Mouse (Mus musculus) neural tube, embryonic 12.5 days (tissue): ENCODE results near the gene Endod1. TPM values are rescaled to one million over a fixed set of nuclear protein-coding genes. Genes with fewer than 3 reads are reported as not detected.

Source experiments
- ATAC-seq: fragments of 200-750 bp; cut with Nextera tagmentation; 2 replicates; pipeline ENCODE4 v1.8.0; 2017; ENCODE audit warnings: low read depth, mild to moderate bottlenecking, moderate TSS enrichment, moderate library complexity; ENCODE audit not compliant: low FRiP score
- H3K27ac ChIP-seq: fragments of 300-500 bp; sonication (generic); 2 replicates; pipeline ENCODE4 v1.5.1; 2016
- H3K27me3 ChIP-seq: fragments of 300-500 bp; sonication (generic); replicated peaks from 2 replicates; pipeline ENCODE4 v1.6.1; 2016; ENCODE audit warnings: mild to moderate bottlenecking
- H3K36me3 ChIP-seq: fragments of 300-500 bp; sonication (generic); 2 replicates; pipeline ENCODE4 v1.6.1; 2016; ENCODE audit warnings: mild to moderate bottlenecking
- H3K4me1 ChIP-seq: fragments of 300-500 bp; sonication (generic); 2 replicates; pipeline ENCODE4 v1.6.1; 2016
- H3K4me2 ChIP-seq: fragments of 300-500 bp; sonication (generic); replicated peaks from 2 replicates; pipeline ENCODE4 v1.6.1; 2016; ENCODE audit warnings: mild to moderate bottlenecking
- H3K4me3 ChIP-seq: fragments of 300-500 bp; sonication (generic); 2 replicates; pipeline ENCODE4 v1.5.1; 2016
- H3K9ac ChIP-seq: fragments of 300-500 bp; sonication (generic); 2 replicates; pipeline ENCODE4 v1.6.1; 2016; ENCODE audit warnings: mild to moderate bottlenecking
- H3K9me3 ChIP-seq: fragments of 300-500 bp; sonication (generic); 2 replicates; pipeline ENCODE4 v1.6.1; 2016; ENCODE audit warnings: mild to moderate bottlenecking
- WGBS: fragments of 180-500 bp; shearing (Covaris S2); methylation state at CpG from one replicate; pipeline ENCODE4 v1.1.7; 2016; 5-methylcytosine and 5-hydroxymethylcytosine counted together
- polyA plus RNA-seq: library from polyadenylated mRNA; unstranded; fragments of >200 nt; fragmentation: Nextera tagmentation; extraction: Ambion mirVana; gene quantifications from 2 replicates; pipeline ENCODE4 v1.2.1, GENCODE M21; 2016

Gene Endod1
- polyA plus RNA-seq, 1 experiment from 2014 or later = 11.7 TPM

DNA sequence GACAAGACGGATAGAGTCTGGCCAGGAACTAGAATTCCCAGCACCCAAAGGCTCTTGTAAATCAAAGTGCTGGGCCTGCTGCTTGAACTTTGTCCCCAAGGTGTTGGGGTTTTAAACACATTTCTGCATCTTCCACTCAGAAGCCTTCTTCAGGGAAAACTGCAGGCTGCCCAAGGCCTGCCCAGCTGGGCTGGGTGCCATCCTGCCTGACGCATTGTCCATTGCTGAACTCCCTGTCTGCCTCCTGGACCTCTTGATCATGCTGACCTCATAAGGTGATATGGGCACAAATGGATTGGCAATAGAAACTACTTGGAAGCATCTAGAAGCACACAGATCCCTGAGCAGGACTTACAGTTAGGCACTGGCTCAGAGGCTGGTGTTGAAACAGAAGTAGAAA lies 3.2 kb downstream of the Endod1 start:
- ATAC-seq = no peak
- Histone ChIP-seq H3K4me3 (no peak overlapping the region), H3K27me3 (no peaks in the 10 kb centered on the region; the same call in 1 of the 2 replicates), H3K36me3 (no peaks in the 10 kb centered on the region), H3K9ac (no peak overlapping the region), H3K4me2 (no peak overlapping the region), H3K4me1 (peaks cover 5% of the 10 kb centered on the region; the same call in 1 of the 2 replicates), H3K27ac (no peak overlapping the region), H3K9me3 (no peaks in the 10 kb centered on the region)
- WGBS = 91% methylated on average over 2 of the region's 2 CpGs

DNA sequence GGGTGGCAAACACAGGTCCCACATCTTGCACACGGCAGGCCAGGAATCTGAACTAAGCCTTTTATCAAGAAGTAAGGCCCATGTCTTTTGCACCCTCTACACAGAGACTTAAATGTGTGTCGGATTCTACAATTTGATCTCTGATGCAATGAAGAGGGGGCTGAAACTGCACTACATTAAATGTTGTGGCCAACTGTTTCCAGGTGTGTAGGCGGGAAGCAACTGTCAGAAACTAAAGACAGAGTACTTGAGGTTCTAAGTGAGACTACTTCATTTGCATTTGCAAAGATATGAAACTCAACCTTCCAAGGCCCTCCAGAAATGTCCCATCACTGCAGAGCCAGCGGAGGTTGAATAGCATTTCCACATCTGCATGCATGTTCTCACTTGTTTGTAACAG lies 5.2 kb downstream of the Endod1 start:
- no peaks in the 10 kb centered on the region; the same call in 1 of the 2 replicates for H3K27me3 ChIP-seq
- H3K4me2 ChIP-seq = no peak overlapping the region
- ATAC-seq = no peak
- peaks cover 5% of the 10 kb centered on the region; the same call in 1 of the 2 replicates for H3K4me1 ChIP-seq
- H3K9me3 ChIP-seq = no peaks in the 10 kb centered on the region
- no peak overlapping the region for H3K27ac ChIP-seq
- H3K4me3 ChIP-seq = no peak overlapping the region
- no peak overlapping the region for H3K9ac ChIP-seq
- WGBS = 91% methylated on average over 4 of the region's 4 CpGs
- H3K36me3 ChIP-seq = no peaks in the 10 kb centered on the region

DNA sequence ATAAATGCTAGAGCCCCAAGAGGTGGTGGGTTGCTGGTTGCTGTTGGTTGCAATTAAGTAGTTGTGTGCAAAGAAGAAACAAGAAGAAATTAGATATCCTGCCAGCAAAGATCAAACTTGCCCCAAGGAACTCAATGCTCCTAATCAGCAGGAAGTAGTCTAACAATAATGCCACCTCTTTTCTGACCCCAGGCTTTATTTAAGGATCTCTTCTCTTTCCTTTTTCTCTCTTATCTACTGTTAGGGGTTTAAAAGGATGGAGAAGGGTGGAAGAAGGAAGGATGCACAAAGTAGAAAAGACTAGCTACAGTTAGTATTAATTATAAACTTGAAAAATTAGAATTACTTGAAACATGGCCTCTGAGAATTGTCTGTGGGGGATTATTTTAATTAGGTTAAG lies 8.9 kb downstream of the Endod1 start:
- Histone ChIP-seq H3K4me2 (no peak overlapping the region), H3K4me3 (no peak overlapping the region), H3K9ac (no peak overlapping the region), H3K36me3 (no peaks in the 10 kb centered on the region), H3K9me3 (no peaks in the 10 kb centered on the region), H3K27me3 (no peaks in the 10 kb centered on the region), H3K27ac (no peak overlapping the region), H3K4me1 (no peaks in the 10 kb centered on the region)
- no peak for ATAC-seq

DNA sequence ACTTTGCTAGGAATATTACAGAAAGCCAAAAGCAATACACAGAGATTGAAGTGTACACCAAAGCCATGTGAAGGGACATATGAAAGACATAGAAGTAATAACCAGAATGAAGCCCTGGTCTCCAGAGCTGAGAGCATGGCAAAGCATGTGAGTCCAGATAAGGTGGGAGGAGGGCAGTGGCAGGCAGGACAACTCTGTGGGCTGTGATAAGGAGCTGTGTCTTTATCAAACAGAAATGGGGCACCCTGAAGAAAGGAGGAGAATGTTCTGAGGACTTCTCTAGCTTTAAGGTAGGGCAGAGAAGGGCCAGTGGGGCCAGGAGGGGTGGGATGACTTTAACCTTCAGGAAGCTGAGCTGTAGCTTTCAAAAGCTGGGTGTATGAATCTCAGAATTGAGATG lies 12.0 kb downstream of the Endod1 start:
- H3K27me3 ChIP-seq = no peaks in the 10 kb centered on the region
- no peak overlapping the region for H3K9ac ChIP-seq
- no peak overlapping the region for H3K4me3 ChIP-seq
- no peak overlapping the region for H3K4me2 ChIP-seq
- H3K36me3 ChIP-seq = no peaks in the 10 kb centered on the region
- no peaks in the 10 kb centered on the region for H3K4me1 ChIP-seq
- H3K27ac ChIP-seq = no peak overlapping the region
- H3K9me3 ChIP-seq = no peaks in the 10 kb centered on the region
- ATAC-seq = no peak

DNA sequence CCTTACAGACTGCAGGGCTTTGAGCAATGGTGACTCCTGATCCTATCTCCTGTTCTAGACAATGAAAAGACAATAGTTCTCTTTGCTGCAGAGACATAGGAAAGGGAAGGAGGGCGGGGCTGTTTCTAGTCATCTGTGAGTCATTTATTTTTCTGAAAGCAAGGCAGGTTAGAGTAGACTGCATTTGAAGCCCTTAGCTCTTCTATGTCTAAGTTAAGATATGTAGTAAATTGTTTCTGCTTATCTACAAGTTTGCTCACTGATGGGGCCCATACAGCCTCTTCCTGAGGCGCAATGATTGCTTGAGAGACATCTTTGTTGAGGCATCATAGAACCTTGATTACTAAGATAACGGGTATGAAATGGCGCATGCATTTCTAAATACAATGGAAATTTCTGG lies 13.5 kb downstream of the Endod1 start:
- no peak overlapping the region for H3K27ac ChIP-seq
- no peaks in the 10 kb centered on the region for H3K9me3 ChIP-seq
- H3K4me3 ChIP-seq = no peak overlapping the region
- H3K9ac ChIP-seq = no peak overlapping the region
- no peaks in the 10 kb centered on the region for H3K4me1 ChIP-seq
- H3K4me2 ChIP-seq = no peak overlapping the region
- ATAC-seq = no peak
- 91% methylated on average over 4 of the region's 4 CpGs for WGBS
- no peaks in the 10 kb centered on the region for H3K36me3 ChIP-seq
- no peaks in the 10 kb centered on the region for H3K27me3 ChIP-seq

DNA sequence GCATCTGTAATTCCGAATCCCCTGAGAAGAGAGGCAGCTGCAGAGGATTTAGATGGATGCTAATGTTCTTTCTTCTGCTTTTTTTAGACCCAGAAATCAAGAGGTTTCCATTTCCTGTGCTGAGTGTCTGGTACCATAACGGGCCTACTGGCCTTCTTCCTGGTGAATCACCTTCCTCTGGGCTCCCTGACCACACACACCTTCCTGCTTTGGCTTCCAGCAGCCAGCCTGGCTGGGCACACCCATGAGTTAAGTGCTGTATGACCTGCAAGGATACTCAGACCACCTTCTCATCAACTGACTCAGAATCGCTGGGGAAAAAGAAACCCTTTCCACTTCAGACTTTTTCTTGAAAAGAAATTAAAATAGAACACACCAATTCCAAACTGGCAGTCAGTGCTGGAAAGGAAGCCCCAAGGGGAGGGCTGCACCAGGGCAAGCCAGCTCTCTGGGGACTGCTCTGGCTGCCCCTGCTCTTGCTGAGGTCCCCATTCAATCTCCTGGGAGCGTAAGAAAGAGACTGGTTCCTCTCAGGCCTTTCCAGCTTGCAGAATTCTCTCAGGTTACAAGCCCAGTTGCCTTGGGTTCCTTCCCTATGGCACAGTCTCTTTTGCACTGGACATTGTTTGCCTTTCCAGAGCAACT lies 15.7 kb downstream of the Endod1 start:
- Histone ChIP-seq H3K36me3 (no peaks in the 10 kb centered on the region), H3K4me3 (no peak overlapping the region), H3K9ac (no peak overlapping the region), H3K4me1 (no peaks in the 10 kb centered on the region), H3K4me2 (no peak overlapping the region), H3K27ac (no peak overlapping the region), H3K9me3 (no peaks in the 10 kb centered on the region), H3K27me3 (no peaks in the 10 kb centered on the region)
- ATAC-seq = no peak
- WGBS = 63% methylated on average over 4 of the region's 4 CpGs

DNA sequence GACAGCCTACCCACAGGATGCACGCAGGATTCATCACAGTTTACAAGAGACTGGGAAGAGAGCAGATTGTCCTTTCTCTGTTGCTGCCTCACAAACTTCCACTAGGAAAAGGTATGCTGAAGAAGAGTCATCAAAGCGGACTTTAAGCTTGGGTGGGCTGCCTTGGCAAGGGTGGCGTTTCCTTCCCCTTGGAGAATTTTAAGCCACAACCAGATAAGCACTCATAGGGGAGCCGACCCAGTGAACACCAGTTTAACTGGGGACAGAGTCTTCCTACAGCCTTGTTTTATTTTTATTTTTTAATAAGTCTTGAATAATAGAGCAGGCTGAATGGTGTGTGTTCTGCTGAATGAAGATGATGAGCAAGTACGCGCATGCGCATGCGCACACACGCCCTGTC lies 16.6 kb downstream of the Endod1 start:
- Histone ChIP-seq H3K9me3 (no peaks in the 10 kb centered on the region), H3K9ac (no peak overlapping the region), H3K4me2 (no peak overlapping the region), H3K27ac (no peak overlapping the region), H3K27me3 (no peaks in the 10 kb centered on the region), H3K4me3 (no peak overlapping the region), H3K4me1 (no peaks in the 10 kb centered on the region), H3K36me3 (no peaks in the 10 kb centered on the region)
- ATAC-seq = no peak
- WGBS = 95% methylated on average over 9 of the region's 9 CpGs

DNA sequence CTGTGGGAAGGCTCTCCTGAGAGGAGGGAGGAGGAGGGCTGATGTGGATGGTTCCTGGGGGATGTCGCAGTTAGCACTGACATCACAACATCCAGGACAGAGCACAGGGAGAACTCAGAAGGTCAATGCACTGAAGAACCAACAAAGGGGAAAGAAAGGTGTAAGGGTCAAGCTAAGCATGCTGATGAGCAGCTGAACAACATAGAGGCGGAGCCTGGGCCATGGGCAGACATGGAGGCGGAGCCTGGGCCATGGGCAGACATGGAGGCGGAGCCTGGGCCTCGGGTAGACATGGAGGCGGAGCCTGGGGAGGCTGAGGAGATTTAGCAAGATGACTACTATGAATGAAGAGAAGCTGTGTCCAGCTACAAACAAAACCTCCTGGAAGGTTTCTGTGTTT lies 17.8 kb downstream of the Endod1 start:
- no peak overlapping the region for H3K27ac ChIP-seq
- no peak for ATAC-seq
- H3K9ac ChIP-seq = no peak overlapping the region
- H3K36me3 ChIP-seq = no peaks in the 10 kb centered on the region
- H3K27me3 ChIP-seq = no peaks in the 10 kb centered on the region
- 85% methylated on average over 6 of the region's 6 CpGs for WGBS
- no peak overlapping the region for H3K4me3 ChIP-seq
- H3K4me1 ChIP-seq = no peaks in the 10 kb centered on the region
- H3K9me3 ChIP-seq = no peaks in the 10 kb centered on the region
- no peak overlapping the region for H3K4me2 ChIP-seq

DNA sequence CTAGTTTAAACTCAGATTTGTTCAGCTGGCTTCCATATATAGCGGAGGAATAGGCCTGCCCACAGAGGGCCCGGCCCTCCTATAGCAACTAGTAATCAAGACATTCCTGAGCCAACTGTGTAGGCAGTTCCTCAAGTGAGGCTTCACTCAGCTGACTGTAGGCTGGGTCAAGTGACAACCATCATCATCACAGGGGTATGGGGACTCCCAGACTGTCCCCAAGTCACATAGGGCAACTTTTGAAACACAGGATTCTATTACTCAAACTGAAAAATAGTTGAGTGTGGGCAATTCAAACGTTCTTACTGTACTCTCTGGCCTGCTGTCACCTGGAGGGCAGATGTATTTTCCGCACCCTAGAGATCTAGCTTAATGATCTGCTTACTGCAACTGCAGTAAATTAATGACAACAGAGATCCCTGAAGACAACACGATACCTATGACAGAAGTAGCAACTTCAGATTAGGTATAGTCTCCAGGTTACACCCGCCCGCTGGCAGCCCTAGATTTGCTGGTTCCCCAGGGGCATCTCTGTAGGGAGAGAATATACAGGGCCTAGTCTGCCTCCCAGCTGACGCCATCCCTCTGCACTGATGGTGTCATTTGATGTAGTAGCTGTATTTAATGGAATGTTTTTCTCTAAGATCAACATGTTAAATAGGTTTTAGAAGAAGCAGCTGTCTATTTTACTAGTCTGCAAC lies 19.1 kb downstream of the Endod1 start:
- Histone ChIP-seq H3K9ac (no peak overlapping the region), H3K4me3 (no peak overlapping the region), H3K4me1 (no peaks in the 10 kb centered on the region), H3K27ac (no peak overlapping the region), H3K4me2 (no peak overlapping the region), H3K27me3 (no peaks in the 10 kb centered on the region), H3K9me3 (no peaks in the 10 kb centered on the region), H3K36me3 (no peaks in the 10 kb centered on the region)
- no peak for ATAC-seq
- WGBS = 91% methylated on average over 8 of the region's 8 CpGs

DNA sequence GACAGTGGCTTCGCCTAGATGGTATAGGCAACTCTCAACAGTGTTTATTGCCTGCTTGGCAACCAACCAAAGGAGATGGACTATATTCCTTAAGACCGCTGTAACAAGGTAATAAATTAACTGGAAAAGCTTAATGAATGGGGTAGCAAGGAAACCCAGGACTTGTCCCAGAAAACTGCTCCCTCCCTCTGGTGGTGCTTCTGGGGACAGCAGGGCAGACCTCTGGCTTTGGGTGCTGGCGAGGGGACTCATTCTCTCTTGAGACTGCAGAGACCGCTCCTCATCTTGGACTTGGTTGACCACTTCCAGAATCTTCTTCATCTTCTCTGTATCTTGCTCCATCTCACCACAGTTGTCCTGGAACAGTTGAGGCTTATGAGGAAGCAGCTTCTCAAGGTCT lies 24.3 kb downstream of the Endod1 start:
- ATAC-seq = no peak
- Histone ChIP-seq H3K4me2 (no peak overlapping the region), H3K9me3 (no peaks in the 10 kb centered on the region), H3K27ac (no peak overlapping the region), H3K36me3 (no peaks in the 10 kb centered on the region), H3K4me3 (no peak overlapping the region), H3K9ac (no peak overlapping the region), H3K27me3 (no peaks in the 10 kb centered on the region), H3K4me1 (no peaks in the 10 kb centered on the region)
- WGBS = 81% methylated on average over 4 of the region's 4 CpGs

DNA sequence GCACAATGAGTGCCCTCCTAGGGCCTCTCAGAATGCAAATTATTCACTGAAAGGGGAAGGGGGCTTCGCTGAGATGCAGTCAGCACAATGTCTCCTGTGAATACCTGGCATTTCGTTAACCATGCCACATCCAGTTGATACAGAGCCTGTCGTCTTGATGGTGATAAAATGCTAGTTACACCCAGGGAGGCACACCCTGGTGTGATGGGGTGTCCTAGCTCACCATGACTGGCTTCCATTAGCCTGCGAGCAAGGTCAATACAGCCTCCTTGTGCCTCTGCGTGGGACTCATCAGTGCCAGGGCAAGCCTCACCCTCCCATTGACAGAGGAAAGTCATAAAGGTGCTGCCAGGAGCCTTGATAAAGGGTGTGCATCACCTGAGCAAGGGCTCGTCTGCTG lies 26.5 kb downstream of the Endod1 start:
- H3K36me3 ChIP-seq = no peaks in the 10 kb centered on the region
- no peak overlapping the region for H3K9ac ChIP-seq
- no peak overlapping the region for H3K27ac ChIP-seq
- no peak for ATAC-seq
- no peak overlapping the region for H3K4me3 ChIP-seq
- H3K27me3 ChIP-seq = no peaks in the 10 kb centered on the region
- WGBS = 45% methylated on average over 6 of the region's 6 CpGs
- no peak overlapping the region for H3K4me2 ChIP-seq
- H3K9me3 ChIP-seq = no peaks in the 10 kb centered on the region
- H3K4me1 ChIP-seq = no peaks in the 10 kb centered on the region

DNA sequence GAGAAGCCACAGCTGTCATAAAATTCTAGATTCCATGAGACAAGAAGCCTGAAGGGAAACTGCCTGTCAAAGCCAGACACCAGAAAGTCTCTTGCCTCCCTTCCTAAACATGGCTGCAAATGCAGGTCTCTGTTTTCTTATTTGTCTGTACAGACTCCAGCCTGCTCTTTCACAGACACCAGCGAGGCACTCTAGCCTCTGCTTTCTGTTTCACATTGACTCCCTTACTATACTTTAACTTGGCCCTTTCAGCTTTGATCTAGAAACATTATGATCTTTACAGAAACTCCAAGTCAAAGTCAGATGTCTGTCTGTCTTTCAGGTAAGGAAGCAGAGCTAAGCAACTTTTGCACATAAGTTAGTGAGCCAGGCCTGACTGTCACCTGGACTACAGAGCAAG lies 29.0 kb downstream of the Endod1 start:
- Histone ChIP-seq H3K9ac (no peak overlapping the region), H3K4me3 (no peak overlapping the region), H3K27ac (no peak overlapping the region), H3K4me2 (no peak overlapping the region), H3K9me3 (no peaks in the 10 kb centered on the region), H3K27me3 (no peaks in the 10 kb centered on the region), H3K4me1 (no peaks in the 10 kb centered on the region), H3K36me3 (no peaks in the 10 kb centered on the region)
- WGBS = 90% methylated on average over 1 of the region's 1 CpGs
- no peak for ATAC-seq

DNA sequence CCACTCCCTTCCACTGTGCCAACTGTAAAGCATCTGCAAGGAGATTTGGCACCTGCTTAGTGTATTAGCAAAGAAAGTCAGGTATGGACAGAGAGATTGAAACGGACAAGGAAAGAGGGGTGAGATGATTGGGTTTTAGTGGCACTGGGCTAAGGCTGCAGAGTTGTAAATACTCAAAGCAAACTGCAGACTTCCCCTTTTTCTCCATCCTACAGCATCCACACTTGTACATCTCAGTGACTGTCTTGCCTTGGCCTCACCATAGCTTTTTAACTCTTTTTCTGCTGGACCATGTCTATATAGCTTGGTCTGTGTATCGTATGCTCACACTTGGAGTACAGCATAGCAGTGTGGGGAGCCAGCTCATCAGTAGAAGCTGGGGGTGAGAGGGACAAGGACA lies 30.5 kb downstream of the Endod1 start:
- Histone ChIP-seq H3K27me3 (no peaks in the 10 kb centered on the region), H3K4me3 (no peak overlapping the region), H3K9me3 (no peaks in the 10 kb centered on the region), H3K36me3 (no peaks in the 10 kb centered on the region), H3K4me1 (no peaks in the 10 kb centered on the region), H3K27ac (no peak overlapping the region), H3K9ac (no peak overlapping the region), H3K4me2 (no peak overlapping the region)
- 85% methylated on average over 2 of the region's 2 CpGs for WGBS
- no peak for ATAC-seq
